Mouse (Mus musculus) midbrain, embryonic 11.5 days (tissue): ENCODE data around the gene Gm9844. TPM values are rescaled to one million over a fixed set of nuclear protein-coding genes. Genes with fewer than 3 reads are reported as not detected.
"Not testable (repeated sequence)": the region's sequence is repeated elsewhere in the genome, so short reads cannot be mapped to it uniquely, and the experiment has no call there.

ENCODE experiments used
- ATAC-seq: fragments of 200-750 bp; cut with Nextera tagmentation; 2 replicates; pipeline ENCODE4 v1.8.0; 2017; ENCODE audit warnings: moderate TSS enrichment, moderate library complexity; ENCODE audit not compliant: low FRiP score
- DNase-seq: peaks from one replicate; pipeline ENCODE4 v3.0.0; 2015; ENCODE audit warnings: low spot score; ENCODE audit errors: missing footprints
- H3K27ac ChIP-seq: fragments of 300-500 bp; sonication (generic); 2 replicates; pipeline ENCODE4 v1.5.1; 2014; ENCODE audit warnings: low read depth, low read length
- H3K27me3 ChIP-seq: fragments of 300-500 bp; sonication (generic); 2 replicates; pipeline ENCODE4 v1.6.1; 2014; ENCODE audit warnings: mild to moderate bottlenecking, low read length, moderate library complexity, mixed read lengths; ENCODE audit not compliant: control insufficient read depth, insufficient read depth
- H3K36me3 ChIP-seq: fragments of 300-500 bp; sonication (generic); 2 replicates; pipeline ENCODE4 v1.6.1; 2014; ENCODE audit warnings: mild to moderate bottlenecking, low read length, moderate library complexity, mixed read lengths; ENCODE audit not compliant: control insufficient read depth, insufficient read depth
- H3K4me1 ChIP-seq: fragments of 300-500 bp; sonication (generic); 2 replicates; pipeline ENCODE4 v1.6.1; 2014; ENCODE audit warnings: low read length; ENCODE audit not compliant: control insufficient read depth, insufficient read depth
- H3K4me2 ChIP-seq: fragments of 300-500 bp; sonication (generic); 2 replicates; pipeline ENCODE4 v1.6.1; 2014; ENCODE audit warnings: mild to moderate bottlenecking, moderate library complexity
- H3K4me3 ChIP-seq: fragments of 300-500 bp; sonication (generic); 2 replicates; pipeline ENCODE4 v1.5.1; 2014; ENCODE audit warnings: low read depth, low read length
- H3K9ac ChIP-seq: fragments of 300-500 bp; sonication (generic); 2 replicates; pipeline ENCODE4 v1.6.1; 2014; ENCODE audit warnings: low read length
- H3K9me3 ChIP-seq: fragments of 300-500 bp; sonication (generic); 2 replicates; pipeline ENCODE4 v1.6.1; 2016; ENCODE audit warnings: low read length; ENCODE audit not compliant: control insufficient read depth
- WGBS: fragments of 180-500 bp; shearing (Covaris S2); extraction: QIAGEN DNeasy Blood & Tissue Kit; methylation state at CpG from one replicate; pipeline ENCODE4 v1.1.7; 2014; 5-methylcytosine and 5-hydroxymethylcytosine counted together
- polyA plus RNA-seq: library from polyadenylated mRNA; unstranded; fragments of >200 nt; fragmentation: Nextera tagmentation; extraction: Ambion mirVana; gene quantifications from 2 replicates; pipeline ENCODE4 v1.2.1, GENCODE M21; 2014

The Gm9844 gene
- polyA plus RNA-seq, 1 experiment from 2014 or later = 20.6 TPM

DNA sequence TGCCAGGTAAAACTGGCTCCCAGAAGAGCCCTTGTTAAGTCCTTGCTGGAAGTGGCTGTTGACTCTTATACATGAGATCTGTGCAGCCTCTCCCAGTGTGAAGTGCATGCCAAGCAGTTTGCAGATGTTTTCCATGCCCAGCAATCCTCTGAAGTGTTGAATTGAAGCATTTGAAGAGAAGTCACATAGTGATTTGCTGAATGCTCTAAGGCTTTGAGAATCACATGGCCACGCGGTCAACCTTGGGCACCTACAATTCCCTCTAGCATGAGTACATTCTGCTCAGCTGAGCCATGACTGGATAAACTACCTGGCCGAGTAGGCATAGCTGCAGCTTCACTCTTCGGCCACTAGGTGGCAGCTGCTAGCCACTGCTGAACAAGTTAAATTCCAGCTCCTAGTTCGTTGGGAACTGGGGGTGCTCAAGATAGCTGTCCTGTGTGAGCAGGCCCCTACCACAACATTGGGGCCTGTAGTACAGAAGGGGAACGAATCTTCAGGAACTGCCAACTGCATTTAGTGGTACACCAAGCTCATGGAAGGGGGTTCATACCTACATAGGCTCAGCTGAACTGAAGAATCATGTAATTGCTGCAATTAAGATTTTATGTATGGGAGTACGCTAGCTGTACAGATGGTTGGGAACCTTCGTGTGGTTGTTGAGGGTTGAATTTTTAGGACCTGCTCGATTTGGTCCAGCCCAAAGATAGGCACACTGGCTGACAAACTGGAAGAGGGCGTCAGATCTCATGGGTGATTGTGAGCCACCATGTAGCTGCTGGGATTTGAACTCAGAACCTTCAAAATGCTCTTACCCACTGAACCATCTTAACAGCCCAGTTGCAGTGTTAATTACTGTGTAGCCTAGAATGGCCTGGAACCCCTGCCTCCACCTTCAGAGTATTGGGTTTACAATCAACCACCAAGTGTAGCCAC, 28.5 kb downstream of the Gm9844 start:
- ATAC-seq = peak; percentile 60
- 32% methylated on average over 10 of the region's 10 CpGs for WGBS

DNA sequence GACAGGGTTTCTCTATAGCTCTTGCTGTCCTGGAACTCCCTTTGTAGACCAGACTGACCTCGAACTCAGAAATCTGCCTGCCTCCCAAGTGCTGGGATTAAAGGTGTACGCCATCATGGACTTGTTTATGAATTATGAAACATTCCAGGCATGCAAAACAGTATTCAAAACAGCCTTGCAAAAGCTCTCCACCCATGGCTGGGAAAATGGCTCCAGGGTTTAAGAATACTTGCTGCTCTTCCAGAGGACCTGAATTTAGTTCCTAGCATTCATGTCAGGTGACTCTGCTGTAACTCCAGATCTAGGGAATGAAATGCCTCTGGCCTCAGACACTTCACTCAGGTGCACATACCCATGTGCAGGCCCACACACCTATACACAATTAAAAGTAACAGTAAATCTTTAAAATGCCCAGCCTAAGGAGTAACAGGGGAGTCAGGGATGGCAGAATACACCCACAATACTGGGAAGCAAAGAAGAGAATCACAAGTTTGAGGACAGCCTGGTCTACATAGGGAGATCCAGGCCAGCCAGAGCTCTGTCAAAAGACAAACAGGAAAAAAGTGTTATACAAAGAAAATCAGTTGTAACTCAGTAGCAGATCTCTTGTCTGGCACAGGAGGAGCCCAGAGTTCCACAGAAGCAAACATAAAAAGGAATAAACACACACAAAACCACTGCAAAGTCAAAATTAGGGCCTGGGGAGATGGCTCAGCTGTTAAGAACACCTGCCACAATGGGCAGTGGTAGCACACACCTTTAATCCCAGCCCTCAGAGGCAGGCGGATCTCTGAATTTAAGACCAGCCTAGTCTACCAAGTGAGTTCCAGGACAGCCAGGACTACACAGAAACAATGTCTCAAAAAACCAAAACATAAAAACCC, 29.5 kb downstream of the Gm9844 start:
- Histone ChIP-seq H3K27me3 (no peaks in the 10 kb centered on the region), H3K27ac (no peak overlapping the region), H3K36me3 (peaks cover 21% of the 10 kb centered on the region), H3K4me2 (no peak overlapping the region), H3K9ac (peak overlapping the region; percentile 12; the same call in 1 of the 2 replicates), H3K9me3 (no peaks in the 10 kb centered on the region), H3K4me3 (no peak overlapping the region), H3K4me1 (peaks cover 7% of the 10 kb centered on the region)
- ATAC-seq = no peak
- 78% methylated on average over 3 of the region's 3 CpGs for WGBS
- peak; percentile 88 for DNase-seq

More for the DNA sequence above, 28.5 kb downstream of the Gm9844 start:
- no peak overlapping the region for H3K9ac ChIP-seq
- H3K4me1 ChIP-seq = peaks cover 16% of the 10 kb centered on the region
- H3K4me2 ChIP-seq = no peak overlapping the region
- no peak overlapping the region for H3K4me3 ChIP-seq
- peak; percentile 97 for DNase-seq
- peaks cover 23% of the 10 kb centered on the region for H3K36me3 ChIP-seq
- H3K27me3 ChIP-seq = no peaks in the 10 kb centered on the region
- no peaks in the 10 kb centered on the region for H3K9me3 ChIP-seq
- H3K27ac ChIP-seq = no peak overlapping the region; the same call in 1 of the 2 replicates

DNA sequence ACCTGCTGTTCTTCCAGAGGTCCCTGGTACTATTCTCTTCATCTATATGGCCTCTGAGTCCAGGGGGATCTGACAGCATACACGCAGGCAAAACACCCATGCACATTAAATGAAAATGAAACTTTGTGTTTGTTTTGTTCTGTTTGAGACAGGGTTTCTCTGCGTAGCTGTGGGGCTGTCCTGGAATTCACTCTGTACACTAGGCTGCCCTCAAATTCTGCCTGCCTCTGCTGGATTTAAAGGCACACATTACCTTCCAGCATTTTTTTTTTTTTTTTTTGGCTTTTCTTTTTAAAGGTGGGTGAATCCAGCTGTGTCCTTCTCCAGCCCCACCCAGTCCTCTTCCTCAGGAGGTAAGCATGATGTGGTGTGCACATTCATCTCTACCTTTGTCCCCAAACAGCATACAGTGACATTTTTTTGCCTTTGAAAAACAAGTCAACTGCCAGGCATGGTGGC, 30.1 kb downstream of the Gm9844 start:
- DNase-seq (no peak), ATAC-seq (no peak)
- H3K36me3 ChIP-seq = peaks cover 19% of the 10 kb centered on the region
- peaks cover 3% of the 10 kb centered on the region for H3K4me1 ChIP-seq
- H3K27me3 ChIP-seq = no peaks in the 10 kb centered on the region
- no peak overlapping the region for H3K9ac ChIP-seq
- H3K4me2 ChIP-seq = no peak overlapping the region
- H3K9me3 ChIP-seq = no peaks in the 10 kb centered on the region
- WGBS = 67% methylated on average over 2 of the region's 2 CpGs
- H3K27ac ChIP-seq = no peak overlapping the region
- H3K4me3 ChIP-seq = no peak overlapping the region

DNA sequence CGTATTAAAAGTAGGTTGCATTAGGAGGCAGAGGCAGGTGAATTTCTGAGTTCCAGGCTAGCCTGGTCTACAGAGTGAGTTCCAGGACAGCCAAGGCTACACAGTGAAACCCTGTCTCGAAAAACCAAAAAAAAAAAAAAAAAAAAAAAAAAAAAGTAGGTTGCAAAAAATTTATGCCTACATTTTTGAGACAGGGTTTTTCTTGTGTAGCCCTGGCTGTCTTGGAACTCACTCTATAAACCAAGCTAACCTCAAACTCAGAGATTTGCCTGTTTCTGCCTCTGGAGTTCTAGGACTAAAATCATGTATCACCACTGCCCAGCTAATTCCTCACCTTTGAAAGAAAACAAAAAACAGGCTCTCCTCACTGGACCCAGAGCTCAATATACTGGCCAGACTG, 33.7 kb downstream of the Gm9844 start:
- H3K36me3 ChIP-seq, H3K9me3 ChIP-seq, H3K9ac ChIP-seq, H3K4me1 ChIP-seq, ATAC-seq, H3K4me3 ChIP-seq, DNase-seq, H3K4me2 ChIP-seq, H3K27me3 ChIP-seq, H3K27ac ChIP-seq: not testable (repeated sequence)
- WGBS = 97% methylated on average over 2 of the region's 2 CpGs

DNA sequence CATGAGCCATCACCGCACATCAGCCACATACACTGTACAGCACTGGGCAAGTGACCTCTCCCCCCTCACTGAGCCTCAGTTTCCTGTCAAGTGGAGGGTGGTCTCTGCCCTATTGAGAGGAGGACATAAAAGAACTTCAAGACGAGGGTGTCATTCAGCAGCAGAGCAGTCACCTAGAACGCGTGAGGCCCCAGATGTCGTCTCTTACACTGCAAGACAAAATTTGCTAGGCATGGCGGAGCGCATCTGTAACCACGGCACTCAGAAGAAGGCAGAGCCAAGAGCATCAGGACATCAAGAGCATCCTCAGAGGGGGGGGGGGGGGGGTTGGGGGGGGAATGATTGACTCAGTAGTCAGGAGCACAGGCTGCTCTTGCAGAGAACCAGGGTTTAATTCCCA, 34.3 kb downstream of the Gm9844 start:
- Histone ChIP-seq H3K9ac (no peak overlapping the region), H3K4me3 (no peak overlapping the region), H3K4me2 (no peak overlapping the region), H3K27me3 (no peaks in the 10 kb centered on the region), H3K27ac (no peak overlapping the region), H3K36me3 (no peaks in the 10 kb centered on the region; the same call in 1 of the 2 replicates), H3K9me3 (no peaks in the 10 kb centered on the region), H3K4me1 (no peaks in the 10 kb centered on the region)
- ATAC-seq = no peak
- DNase-seq = no peak
- 75% methylated on average over 8 of the region's 8 CpGs for WGBS

DNA sequence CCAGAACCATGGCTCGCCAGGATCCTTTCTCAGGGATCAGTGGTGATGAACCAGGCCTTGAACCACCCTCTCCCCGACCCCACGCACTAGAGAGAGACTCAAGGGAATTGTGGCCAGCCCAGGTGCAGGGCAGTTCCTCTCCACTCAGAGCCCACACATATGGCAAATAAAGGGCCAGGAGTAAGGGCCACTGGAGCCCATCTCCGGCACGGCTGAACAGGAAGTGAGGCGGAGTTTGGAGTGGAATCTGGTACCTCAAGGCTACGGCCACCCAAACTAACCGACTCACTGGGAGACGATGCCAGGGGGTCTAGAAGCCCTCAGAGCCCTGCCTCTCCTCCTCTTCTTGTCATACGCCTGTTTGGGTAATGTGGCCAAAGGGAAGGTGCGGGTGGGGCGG, 35.2 kb downstream of the Gm9844 start, which contains the start of gene Cd79a:
Cd79a (plus strand) TSS at position 158 of the 400 bp plus-strand sequence.
- Histone ChIP-seq H3K36me3 (no peaks in the 10 kb centered on the region; the same call in 1 of the 2 replicates), H3K9me3 (no peaks in the 10 kb centered on the region), H3K4me2 (no peak within 1 kb of the TSS), H3K4me3 (no peak within 1 kb of the TSS), H3K27me3 (no peaks in the 10 kb centered on the region), H3K4me1 (no peaks in the 10 kb centered on the region), H3K9ac (no peak within 1 kb of the TSS), H3K27ac (no peak within 1 kb of the TSS)
- WGBS = 83% methylated on average over 12 of the region's 12 CpGs
- DNase-seq = no peak
- no peak for ATAC-seq

DNA sequence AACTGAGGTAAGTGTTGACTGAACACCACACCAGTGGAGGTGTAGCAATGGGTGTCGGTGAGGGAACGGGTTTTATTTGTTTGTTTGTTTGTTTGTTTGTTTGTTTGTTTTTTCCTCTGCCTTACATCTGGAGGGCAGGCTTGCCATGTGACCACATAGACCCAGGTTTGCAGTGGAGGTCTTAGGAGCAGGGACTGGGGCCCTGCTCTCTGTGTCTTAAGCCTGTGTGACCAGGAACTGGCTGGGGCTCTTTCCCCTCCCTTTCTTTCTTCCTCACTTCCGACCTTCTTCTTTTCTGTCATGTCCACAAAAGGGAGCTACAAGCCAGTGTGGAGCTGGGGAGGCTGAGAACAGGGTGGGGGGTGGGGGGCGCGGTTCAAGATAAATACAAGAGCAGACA, 35.9 kb downstream of the Gm9844 start:
- WGBS = 73% methylated on average over 5 of the region's 5 CpGs
- no peak for ATAC-seq
- no peak overlapping the region for H3K27ac ChIP-seq

DNA sequence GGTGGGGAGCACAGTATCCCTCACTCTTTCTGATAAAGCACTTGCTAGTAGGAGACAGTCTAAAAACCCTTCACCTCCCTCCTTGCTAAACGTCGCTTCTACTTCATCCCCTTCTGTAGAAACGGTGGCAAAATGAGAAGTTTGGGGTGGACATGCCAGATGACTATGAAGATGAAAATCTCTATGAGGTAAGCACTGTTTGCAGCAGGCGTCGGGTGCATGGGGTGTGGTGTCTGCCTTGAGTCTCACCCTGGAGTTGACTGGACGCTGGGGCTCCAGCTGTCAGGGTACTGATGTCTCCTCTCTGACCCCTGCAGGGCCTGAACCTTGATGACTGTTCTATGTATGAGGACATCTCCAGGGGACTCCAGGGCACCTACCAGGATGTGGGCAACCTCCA, 39.1 kb downstream of the Gm9844 start:
- Histone ChIP-seq H3K9ac (no peak overlapping the region), H3K9me3 (no peaks in the 10 kb centered on the region), H3K36me3 (no peaks in the 10 kb centered on the region), H3K4me2 (no peak overlapping the region), H3K27ac (no peak overlapping the region), H3K27me3 (no peaks in the 10 kb centered on the region), H3K4me3 (no peak overlapping the region), H3K4me1 (no peaks in the 10 kb centered on the region)
- no peak for DNase-seq
- ATAC-seq = no peak
- WGBS = 86% methylated on average over 6 of the region's 6 CpGs

More for the DNA sequence above, 35.9 kb downstream of the Gm9844 start:
- Histone ChIP-seq H3K4me3 (no peak overlapping the region), H3K9ac (no peak overlapping the region), H3K4me1 (no peaks in the 10 kb centered on the region), H3K9me3 (no peaks in the 10 kb centered on the region), H3K27me3 (no peaks in the 10 kb centered on the region), H3K4me2 (no peak overlapping the region), H3K36me3 (no peaks in the 10 kb centered on the region)
- DNase-seq = no peak
